Mouse (Mus musculus): ENCODE results near the gene Rab11fip3.

The Rab11fip3 gene

GRCm38 (mm10) chr17:25990331-25990730 lies 79.0 kb downstream of the Rab11fip3 start:
- no peak for DNase-seq (ENCODE audit: low spot score)

- peak; percentile 93 for DNase-seq (ENCODE audit: low spot score)
Measured at GRCm38 (mm10) chr17:25985306-25986294, 83.8 kb downstream of the Rab11fip3 start, which contains the start of gene Capn15. TSS of gene Capn15 (minus strand) at chr17:25985796.

GRCm38 (mm10) chr17:25984556-25985305 lies 84.6 kb downstream of the Rab11fip3 start:
- no peak for DNase-seq (ENCODE audit: low spot score)

DNA sequence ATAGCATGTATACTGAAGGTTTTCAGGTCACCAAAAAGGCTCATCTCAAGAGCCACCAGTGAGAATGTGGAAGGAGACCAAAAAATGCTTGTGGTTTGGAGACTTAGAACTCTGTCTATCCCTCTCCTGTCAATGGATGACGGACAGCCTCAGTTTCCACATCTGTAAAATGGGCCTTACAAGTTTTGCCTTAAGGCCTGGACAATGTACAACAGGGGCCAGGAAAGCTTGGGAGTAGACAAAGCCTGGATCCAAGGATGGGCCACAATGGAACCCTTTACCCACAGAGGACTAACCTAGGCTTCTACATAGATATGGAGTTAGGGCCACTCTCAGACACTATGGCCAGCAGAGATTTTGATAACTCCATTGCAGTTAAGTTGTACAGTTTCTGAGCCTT lies 85.3 kb downstream of the Rab11fip3 start:
- DNase-seq (ENCODE audit: low spot score), result no peak

DNA sequence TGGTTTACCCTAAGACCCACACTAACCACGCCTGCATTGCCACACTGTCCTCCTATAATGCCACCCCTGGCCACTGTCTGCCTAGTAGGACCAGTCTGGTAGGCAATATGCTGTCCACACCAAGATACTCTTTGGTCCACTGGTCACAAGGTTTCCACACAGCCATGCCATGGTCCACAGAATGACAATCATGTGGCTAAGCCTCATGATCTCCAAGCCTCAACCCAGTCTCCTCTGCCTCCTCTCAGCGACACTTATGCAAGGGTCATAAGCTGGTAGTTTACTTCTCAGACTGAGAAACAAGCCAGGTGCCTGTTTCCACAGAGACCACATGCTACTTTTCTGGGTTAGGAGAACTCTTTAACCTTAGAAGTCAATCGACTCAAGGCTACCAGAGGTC lies 86.4 kb downstream of the Rab11fip3 start:
- no peak for DNase-seq (ENCODE audit: low spot score)

DNA sequence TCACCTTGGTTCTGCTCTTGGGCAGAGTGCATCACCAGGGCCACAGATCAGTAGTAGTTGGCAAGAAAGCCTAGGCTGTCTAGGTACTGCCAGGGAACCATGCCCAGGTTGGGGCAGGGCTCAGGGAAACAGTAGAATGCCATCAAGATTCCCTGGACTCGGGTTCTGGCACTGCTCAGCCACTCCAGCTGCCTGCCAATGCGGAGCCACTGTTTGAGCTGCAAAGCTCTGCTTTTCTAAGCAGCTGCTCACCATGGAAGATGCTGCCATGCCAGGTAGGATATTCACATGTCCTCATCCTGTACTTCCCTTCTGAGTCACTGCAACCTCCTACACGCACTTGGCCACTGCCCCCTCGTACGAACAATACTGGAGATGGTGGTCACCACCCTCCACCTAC lies 88.5 kb downstream of the Rab11fip3 start:
- no peak for DNase-seq (ENCODE audit: low spot score)

DNA sequence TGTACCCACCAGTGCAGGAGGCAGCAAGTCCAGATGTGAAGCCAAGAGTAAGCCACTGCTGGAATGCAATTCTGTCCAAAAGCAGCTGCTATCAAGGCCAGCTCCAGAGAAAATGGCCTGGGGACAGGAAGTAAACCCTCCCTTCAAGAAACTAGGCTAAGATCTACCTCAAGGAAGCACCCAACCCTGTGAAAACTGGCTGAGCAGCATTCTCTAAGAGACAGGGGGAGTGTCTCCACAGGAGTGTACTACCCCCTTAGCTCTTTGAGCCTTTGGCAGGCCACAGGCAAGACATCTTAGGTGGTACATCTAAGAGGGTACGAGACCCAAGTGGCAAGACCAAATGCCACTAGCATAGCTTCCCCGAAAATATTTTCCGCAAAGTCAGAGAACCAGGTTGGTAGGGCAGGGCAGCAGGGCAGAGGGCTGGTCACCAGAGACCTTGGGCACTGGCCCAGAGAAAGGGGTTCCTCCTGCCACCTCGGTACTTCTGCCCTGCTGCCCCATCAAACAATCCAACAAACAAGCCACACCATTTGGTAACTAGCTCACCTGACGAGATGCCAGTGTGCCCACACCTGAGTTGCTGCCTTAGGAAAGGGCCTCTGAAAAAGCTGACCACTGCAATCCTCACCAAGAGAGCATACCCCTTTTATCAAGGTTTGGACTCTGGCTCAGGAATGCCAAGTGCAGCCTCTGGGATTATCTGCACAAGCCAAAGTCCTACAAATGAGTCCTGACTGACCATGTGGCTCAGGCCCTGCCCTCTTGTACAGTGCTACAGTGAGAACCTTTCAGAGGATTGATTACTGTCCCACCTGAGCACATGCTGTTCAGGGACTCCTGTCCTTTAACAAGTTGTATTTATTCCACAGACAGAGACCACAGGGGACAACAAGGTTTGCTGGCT lies 89.3 kb downstream of the Rab11fip3 start:
- no peak for DNase-seq (ENCODE audit: low spot score)

- no peak for DNase-seq (ENCODE audit: low spot score)
Measured at GRCm38 (mm10) chr17:25970954-25971707, 98.2 kb downstream of the Rab11fip3 start.

GRCm38 (mm10) chr17:25970448-25970847 lies 98.9 kb downstream of the Rab11fip3 start:
- DNase-seq (ENCODE audit: low spot score), result no peak

GRCm38 (mm10) chr17:25968176-25968575 lies 101.2 kb downstream of the Rab11fip3 start:
- DNase-seq (ENCODE audit: low spot score), result no peak

GRCm38 (mm10) chr17:25967652-25968051 lies 101.7 kb downstream of the Rab11fip3 start:
- DNase-seq (ENCODE audit: low spot score), result no peak

DNA sequence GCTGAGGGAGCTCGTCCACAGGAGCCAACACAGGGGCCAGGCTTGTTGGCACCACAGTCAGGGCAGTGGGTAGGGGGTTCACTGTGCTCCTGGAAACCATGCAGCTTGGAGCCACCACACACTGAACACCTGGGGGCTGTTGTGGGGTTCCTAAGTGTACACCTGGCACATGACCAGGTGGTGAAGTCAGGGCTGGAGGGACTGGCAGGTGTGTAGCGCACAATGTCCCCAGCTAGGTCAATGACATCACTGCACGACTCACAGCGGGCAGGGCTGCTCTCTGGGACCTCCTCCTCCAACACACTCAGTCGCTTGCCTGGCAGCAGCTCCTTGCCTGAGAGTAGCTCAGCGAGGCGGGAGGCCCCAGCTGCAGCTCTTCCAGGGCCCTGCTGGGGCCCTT lies 105.1 kb downstream of the Rab11fip3 start:
- DNase-seq (ENCODE audit: low spot score), result no peak

DNA sequence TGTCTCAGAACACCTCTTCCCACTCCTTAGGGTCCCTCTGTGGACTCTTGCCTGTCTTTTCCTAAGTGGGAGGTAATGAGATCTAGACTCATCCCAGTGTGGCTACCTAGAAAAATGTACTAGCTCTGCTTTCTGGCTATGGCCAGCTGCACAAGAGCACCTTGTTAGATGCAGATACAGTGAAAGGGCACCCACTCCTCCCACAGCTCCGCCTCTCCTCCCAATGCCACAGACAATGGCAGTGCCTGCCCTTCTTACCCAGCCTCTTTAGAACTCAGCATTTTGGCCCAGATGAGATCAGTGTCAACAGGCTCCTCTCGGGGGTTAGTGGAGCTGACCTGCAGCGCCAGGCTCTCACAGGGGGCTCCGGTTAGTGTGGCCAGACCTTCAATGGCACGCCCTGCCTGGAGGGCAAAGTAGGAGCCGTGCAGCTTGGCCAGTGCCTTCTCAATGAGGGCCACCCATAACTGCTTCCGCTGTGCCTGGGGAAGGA lies 106.9 kb downstream of the Rab11fip3 start:
- no peak for DNase-seq (ENCODE audit: low spot score)

GRCm38 (mm10) chr17:25961566-25961965 lies 107.8 kb downstream of the Rab11fip3 start:
- no peak for DNase-seq (ENCODE audit: low spot score)

DNA sequence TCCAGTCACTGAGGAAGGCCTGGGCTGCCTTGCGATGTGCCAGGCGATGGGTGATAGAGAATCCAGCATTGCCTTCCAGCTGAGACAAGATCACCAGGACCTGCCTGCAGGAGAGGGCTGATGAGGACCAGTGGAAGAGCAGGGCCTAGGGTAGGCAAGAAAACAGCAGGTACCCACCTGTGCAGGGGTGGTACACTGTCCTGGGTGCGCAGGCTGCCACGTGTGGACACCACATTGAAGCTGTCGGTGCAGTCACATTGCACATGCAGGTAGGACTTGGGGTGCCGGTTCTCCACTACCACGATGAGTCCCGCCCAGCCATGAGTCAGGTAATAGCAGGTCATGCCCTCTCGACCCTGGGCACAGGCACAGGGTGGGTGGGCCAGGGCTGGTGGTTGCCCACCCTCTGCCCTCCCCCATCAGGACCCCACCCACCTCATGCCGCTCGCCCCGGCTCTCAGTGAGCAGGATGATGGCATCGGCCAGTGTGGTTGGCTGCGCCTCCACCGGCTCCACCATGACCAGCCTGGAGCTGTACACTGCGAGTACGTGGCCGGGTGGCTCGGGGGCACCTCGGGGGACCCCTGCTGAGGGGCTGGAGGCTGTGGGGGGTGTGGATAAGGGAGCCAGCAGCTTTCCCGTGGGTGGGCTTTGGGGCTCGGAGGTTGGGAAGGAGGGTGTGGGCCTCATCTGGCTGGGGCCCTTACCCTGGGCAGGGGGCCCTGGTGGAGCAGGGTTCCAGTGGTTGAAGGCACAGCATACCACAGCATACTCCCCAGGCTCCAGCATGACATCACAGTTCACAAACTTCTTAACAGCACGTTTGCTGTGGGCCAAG lies 109.5 kb downstream of the Rab11fip3 start:
- no peak for DNase-seq (ENCODE audit: low spot score)

- no peak for DNase-seq (ENCODE audit: low spot score)
Measured at GRCm38 (mm10) chr17:25958771-25959494, 110.4 kb downstream of the Rab11fip3 start.

DNA sequence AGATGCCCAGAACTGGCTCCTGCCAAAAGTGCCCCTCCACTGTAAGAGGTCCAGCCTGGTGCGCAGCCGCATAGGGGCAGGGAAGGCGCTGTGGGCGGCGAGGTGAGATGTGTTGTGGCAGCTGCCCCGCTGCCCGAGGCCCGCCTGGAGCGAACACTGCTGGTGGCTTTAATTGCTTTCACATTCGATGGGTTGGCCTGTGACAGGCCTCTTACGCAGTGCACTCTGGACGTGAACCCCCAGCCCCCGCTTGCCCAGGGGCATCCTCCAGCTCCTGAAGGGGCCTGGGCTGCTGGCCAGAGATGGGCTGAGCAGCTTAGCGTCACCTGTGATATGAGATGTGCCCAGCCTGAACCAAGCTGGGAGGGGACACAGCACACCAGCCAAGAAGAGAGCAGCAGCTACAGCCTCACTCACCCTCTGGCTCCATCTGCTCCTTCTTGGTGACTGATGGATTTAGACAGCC lies 111.7 kb downstream of the Rab11fip3 start:
- DNase-seq (ENCODE audit: low spot score), result no peak

DNA sequence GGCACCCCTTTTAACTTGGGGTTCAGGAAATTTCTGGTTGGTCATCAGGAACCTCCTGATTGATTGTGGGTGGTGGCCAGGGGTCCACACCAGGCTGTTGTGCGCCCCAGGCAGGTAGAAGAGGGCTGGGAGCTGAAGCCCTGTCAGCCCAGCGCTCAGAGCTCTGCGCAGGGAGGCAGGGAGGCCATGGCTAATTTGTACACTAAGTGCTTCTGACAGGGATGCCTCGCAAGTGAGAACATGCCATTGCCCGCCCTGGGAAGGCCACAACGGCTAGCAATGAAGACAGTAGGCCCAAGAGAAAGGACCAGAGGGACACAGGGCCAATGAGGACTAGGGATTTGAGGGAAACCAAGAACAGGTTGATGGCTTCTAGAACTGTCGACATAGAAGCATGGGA lies 112.7 kb downstream of the Rab11fip3 start:
- DNase-seq (ENCODE audit: low spot score), result no peak

- DNase-seq (ENCODE audit: low spot score), result no peak
Measured at GRCm38 (mm10) chr17:25956201-25956600, 113.2 kb downstream of the Rab11fip3 start.
